Mouse (Mus musculus) E14TG2a.4 (cell line): ENCODE measurements around the gene Syk.

Experiments used
- CTCF ChIP-seq: conservative IDR thresholded peaks from 2 replicates; pipeline ENCODE4 v1.5.1; 2014; ENCODE audit warnings: low read length
- NANOG ChIP-seq: IDR thresholded peaks from 2 replicates; pipeline ENCODE4 v1.6.1; 2014; ENCODE audit warnings: borderline replicate concordance, low read length, mixed read lengths
- POU5F1 ChIP-seq: IDR thresholded peaks from 2 replicates; pipeline ENCODE4 v1.6.1; 2014; ENCODE audit warnings: low read length, borderline replicate concordance

DNA sequence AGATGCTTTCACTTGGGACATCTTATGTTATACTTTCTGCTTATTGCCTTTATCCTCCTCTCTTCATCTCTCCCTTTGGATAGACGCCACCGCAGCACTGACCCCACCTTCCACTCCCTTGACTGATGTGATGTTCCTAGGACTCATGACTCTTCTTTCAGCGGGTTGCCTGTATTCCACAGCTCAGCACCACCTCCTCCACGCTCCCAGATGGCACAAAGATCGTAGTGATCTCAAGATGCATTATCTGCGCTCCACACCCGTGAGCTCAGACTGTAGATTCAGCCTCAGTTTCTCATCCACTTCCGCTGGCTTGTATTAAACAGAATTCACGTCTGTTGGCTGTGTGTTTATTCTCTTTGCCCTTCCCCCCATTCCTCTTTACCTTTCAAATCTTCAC lies 28.3 kb upstream of the Syk start:
- TF ChIP-seq CTCF: no peak
- no peak for TF ChIP-seq NANOG
- no peak for TF ChIP-seq POU5F1
